Mouse (Mus musculus): ENCODE results near the gene Pde3a.
"Not testable (repeated sequence)": the region's sequence is repeated elsewhere in the genome, so short reads cannot be mapped to it uniquely, and the experiment has no call there.

The Pde3a gene

DNA sequence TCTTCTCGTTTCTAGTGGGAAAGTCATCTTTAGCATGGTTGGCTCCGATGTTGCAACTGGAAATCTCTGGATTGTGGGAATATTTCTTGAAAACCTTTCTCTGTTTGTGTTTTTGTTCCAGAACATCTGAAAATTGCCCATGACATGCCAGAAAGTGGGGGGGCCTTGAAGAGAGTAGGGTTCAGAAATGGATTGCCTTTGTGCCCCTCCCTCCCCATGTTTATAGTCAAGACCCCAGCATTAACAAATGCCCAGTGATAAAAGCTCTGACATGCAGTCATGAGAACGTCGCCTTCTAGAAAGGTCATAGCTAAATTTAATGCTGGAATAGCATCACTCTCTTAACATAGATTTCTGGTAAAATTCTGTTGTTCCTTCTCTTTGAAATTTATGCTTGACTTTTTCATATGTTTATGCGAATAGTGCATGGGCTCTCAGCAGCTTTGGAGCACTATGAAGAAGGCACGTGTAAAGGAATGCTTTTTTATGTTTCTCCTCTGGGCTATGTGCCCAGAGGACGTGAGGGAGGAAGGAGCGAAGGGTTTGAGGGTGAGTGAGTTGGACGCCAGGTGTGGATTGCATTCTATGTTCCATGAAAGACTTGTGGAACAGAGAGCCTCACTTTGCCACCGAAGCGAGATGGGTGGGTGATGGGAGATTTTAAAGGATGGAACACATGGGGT lies 19.0 kb downstream of the Pde3a start:
- no peak for DNase-seq

DNA sequence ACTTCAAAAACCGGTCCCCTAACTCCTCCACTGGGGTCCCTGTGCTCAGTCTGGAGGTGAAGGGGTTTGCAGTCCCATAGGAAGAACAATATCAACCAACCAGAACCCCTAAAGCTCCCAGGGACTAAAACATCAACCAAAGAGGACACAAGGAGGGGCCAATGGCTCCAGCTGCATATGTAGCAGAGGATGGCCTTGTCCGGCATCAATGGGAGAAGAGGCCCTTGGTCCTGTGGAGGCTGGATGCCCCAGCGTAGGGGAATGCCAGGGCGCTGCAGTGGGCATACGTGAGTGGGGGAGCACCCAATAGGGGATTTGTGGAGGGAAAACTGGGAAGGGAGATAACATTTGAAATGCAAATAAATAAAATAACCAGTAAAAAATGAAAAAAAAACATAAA lies 19.8 kb downstream of the Pde3a start:
- DNase-seq: no peak

DNA sequence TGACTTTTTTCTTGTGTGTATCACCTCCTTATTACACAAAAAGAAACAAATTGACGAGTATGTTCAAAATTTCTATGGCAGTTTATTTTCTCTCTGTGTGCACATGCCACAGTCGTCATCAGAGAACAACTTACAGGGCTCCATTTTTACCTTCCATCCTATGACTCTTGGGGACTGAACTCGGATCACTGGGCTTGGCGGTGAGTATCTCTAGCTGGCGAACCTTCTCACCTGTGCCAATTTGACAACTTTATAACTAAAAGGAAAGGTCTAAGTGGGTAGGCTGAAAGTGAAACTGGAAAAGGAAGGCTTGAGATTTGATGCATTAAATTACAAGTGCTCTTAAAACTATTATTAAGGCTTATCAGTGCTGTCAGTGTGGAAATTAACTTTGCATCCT lies 22.1 kb downstream of the Pde3a start:
- no peak for DNase-seq

DNA sequence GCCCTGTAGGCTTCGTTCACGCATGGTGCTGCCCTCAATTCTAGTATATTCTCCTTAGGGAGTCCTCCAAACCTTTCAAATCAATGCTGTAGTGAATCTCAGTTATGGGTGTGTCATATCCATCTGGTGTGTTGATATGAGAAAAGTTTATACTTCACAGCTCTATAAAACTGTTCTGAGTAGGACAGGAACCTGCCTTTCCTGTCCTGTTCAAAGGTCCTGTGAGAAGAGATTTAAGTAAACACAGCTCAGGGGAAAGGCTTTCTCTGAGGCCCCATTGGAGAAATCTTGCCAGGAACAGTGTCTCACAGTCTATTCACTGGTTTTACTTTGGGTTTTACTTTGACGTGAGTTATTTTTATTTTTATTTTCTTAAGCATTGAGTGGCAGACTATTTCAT lies 22.5 kb downstream of the Pde3a start:
- DNase-seq: no peak

DNA sequence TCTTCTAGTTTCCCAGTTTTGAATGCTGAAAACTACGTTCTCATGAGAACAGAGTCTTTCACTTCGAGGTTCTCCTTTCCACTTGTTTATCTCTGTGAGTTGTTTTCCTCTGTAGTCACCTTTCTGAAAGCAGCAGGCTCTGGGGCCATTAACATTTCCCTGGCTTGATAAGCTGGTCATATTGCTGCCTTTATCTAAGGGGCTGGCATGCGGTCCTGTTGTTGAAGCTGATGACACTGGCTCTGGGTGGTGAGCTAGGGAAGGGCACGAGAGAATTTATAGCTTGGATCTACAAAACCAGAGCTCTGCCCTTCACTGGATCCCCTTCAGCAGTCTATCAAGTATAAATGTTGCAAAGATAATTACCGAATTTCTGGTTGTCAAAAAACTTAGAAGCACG lies 24.6 kb downstream of the Pde3a start:
- no peak for DNase-seq

DNA sequence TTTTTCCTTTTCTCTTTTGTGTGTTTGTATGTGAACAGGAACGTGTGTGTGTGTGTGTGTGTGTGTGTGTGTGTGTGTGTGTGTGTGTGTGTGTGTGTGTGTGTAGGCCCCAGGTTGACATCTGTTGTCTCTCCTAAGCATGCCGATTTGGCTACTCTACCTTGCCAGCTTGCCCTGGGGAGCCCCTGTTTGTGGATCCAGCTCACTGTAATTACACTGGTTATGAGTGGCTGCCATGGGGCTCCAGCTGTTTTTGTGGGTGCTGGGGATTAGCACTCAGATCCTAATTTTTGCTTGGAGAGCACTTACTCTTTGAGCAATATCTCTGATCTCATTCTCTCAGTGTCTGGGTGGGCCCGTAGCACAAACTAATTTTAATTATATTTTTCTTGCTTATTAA lies 32.6 kb downstream of the Pde3a start:
- no peak for DNase-seq

DNA sequence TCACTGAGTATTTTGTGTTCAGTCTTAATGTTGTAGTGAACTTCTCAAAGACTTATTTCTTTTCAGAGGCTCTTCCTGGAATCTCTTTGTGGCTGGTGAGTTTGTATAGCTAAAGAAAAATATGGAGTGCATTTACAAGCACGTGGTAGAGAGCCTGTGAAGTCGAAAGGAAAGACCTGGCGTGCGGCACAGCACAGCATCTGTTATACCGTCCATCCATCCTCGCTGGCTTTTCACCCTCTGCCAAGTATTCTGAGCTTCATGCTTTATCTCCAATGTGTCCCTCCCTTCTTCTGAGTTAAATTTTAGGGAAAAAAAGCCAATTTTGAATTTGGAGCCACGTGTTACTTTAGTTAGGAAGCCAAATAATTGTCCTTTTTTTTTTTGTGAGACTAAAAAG lies 33.7 kb downstream of the Pde3a start:
- DNase-seq: no peak

DNA sequence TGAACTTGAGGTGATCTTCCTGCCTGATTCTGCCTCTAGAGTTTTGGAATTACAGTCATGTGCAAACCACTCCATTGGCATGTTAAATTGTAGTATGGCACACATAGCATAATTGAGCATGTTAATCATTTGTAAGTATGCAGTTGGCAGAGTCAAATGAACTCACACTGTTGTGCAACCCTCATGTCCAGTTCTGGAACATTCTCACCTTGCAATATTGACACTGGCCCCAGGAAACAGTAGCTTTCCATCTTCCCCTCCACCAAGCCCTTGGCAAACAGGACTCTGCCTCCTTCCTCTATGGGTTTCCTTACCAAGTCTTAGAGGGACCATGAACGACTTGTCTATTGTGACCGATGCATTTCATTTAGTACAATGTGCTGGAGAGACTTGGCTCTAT lies 42.1 kb downstream of the Pde3a start:
- DNase-seq: no peak

DNA sequence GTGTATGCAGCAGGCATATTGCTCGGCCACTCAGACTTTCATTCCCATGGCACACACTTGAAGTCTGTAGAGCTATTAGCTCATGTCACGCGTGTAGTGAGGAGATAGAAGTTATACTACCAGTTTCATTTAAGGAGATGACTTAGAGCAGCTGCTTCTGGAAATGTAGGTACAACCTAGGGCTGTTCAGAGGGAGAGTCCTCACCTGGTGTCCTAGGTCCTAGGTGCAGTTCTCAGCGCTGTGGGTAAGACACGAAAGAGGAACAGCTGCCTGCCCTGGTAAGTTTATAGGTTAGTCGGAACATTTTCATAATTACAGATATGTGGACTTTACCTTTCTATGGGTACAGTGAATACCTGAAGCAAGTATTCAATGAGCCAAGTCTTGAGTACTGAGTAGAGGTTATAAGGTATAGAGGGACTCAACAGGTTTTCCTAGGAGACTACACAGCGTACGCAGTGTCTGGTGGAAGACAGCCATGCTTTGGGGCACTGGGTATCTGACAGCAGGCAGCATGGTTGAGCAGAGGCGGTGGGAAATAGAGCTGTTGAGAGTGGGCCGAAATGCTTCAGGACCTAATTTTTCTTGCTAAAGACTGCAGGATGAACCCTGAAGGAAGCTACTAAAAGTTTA lies 43.9 kb downstream of the Pde3a start:
- no peak for DNase-seq

DNA sequence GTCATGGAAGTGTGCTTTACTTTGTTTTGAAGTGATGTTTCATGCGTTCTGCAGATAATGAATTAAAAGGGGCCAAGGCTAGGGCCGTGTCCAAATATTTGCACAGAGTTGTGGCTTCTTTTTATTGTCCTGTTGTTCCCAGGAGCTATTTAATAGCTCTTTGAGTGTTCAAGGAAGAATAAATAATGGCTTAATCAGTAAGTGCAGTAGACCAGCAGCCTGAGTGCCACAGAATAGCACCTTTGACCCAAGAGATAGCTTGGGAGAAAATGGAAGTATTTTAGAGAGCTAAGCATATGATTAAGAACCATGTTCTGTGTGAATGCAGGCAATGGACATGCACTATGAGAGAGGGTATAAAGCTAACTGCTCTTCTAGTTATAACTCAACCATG lies 44.4 kb downstream of the Pde3a start:
- DNase-seq: no peak

DNA sequence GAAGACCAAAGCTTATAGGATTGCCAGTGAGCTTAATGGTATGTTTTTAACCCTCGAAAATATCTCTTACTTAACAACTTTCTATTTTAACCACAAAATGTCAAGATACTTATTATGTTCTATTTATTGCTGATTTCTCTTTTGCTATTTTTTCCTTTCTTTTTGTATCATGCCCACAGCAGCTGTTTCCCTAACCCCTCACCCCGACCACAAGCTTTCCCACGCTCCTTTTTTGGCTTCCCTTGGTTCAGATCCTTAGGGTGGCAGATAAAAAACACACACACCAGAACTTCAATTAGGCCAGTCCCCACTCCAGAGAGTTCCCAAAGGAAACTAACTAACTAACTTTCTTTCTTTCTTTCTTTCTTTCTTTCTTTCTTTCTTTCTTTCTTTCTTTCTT lies 46.2 kb downstream of the Pde3a start:
- no peak for DNase-seq

DNA sequence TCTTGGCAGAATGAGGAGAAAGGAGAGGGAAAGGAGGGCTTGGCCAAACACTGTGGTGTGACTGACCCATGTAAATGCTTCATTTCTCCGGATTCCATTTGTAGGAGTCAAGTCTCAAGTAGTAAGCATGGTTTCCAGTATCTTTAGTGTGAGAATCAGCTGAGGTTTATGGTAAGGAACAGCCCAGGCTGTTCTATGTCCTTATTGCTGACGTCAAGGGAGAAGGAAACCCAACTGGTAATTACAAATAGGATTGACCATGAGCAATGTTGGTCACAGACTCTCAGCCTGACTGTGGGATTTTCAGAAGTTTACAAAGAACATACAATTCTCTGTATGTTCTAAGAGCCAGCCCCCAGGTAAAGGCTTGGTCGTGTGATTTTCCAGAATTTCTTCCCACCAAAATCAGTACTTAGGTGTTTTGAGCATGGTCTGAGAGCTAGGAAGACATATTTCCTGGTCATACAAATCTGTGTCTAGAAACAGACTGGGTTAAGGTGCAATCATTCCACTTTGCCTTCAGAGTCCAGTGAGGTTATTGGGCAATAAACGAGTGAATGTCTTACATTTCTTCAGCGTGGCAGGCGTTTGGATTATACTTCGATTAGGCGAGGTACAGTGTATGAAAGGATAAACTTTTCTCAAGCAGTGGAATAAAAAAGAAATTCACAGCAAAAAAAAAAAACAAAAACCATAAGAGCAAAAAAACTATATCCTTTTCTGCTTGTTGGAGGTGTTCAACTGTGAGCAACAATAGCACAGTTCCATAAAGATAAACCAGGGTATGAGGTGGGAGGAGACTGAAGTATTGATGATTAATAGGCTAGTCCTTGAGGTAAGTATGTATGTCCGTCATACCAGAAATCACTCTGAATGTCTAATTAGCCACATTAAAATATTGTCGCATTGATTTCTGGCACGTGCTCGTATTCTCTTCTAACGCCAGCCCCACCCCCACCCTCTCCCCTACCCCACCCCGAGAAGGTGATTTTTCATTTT lies 53.0 kb downstream of the Pde3a start:
- no peak for DNase-seq

DNA sequence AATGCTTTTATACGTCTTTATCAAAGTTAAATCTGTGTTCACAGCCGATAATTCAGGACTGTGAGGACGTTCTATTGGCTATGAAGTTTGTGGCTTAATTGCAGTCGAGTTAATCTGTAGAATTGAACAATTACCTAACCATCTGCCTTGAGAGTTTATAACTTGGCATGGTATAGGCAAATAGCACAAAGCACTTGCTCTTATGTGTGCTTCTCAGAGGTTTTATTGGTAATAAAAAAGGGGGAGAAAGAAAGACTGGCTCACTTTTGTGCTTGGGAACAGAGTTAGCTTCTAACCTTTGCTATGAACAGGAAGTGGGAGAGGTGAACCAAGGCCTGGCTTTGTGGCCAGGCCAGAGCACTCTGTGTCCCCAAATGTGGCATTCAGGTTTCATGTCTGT lies 53.8 kb downstream of the Pde3a start:
- no peak for DNase-seq

DNA sequence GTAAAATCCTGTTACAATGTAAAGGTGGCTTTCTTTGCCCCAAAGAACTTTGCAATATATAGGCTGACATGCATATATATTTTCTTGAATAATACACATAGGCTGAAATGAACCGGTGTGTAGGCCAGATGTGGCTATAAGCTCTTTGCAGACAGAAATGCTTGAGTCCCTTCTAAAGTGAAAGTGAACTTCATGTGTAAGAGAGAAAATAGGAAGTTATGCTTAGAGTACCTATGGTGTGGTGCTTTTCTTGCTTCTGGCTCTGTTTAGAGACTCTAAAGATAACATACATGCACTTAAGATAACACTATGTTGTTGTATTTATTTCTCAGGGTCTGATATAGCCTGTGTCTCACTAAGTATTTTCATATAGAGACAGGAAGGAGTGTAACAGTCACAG lies 58.3 kb downstream of the Pde3a start:
- DNase-seq: no peak

DNA sequence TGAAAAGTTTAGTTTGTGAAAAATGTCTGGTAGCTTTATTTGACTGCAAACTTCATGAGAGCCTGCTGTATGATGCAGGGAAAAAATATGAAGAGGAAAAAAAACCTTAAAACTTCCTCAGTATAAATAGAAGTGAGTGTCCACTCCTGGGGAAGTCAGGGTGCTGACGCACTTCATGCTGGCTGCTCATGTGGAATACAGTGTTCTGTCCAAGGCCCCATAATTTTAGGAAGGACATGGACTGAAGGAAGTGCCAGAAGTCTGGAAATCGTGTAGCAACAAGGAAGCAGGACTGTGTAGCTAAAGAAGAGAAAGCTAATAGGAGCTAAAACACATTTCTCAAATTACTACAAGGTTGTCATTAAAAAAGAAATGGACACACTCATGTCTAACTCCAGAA lies 59.4 kb downstream of the Pde3a start:
- DNase-seq: no peak

DNA sequence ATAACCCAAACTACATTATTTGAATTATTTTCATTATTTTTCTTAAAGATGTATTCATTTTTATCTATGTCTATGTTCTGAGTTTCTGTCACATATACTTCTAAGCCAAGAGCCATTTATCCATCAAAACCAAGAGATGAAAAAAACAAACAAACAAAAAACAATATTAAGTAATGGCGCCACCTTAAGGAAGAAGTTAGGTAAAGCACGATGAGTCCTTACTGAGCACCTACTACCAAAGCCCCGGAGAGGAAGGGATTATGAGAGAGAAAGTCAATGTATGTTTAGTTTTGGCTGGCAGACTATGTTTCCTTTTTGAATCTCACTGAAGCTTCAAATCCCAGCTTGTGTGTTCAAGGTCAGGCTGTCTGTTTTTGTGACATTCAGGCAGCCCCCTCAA lies 60.8 kb downstream of the Pde3a start:
- no peak for DNase-seq

DNA sequence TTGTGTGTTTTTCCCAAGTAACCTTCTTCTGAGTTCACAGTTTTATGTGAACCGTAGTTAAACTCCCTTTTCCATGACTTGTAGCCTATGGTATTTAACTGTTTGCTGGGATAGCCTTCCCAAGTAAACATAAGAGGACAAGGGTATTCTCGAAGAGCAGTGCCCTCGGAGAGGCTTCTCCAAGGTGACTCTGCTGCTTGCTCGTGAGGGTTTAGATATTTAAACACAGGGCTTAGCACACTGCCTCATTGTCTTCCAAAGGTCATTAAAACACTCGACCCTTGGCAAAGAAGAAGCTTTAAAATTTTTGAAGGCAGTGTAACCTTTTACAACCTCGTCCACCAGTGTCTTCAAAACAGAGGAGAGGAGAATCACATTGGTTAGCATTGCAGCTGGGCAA lies 61.3 kb downstream of the Pde3a start:
- DNase-seq: no peak

DNA sequence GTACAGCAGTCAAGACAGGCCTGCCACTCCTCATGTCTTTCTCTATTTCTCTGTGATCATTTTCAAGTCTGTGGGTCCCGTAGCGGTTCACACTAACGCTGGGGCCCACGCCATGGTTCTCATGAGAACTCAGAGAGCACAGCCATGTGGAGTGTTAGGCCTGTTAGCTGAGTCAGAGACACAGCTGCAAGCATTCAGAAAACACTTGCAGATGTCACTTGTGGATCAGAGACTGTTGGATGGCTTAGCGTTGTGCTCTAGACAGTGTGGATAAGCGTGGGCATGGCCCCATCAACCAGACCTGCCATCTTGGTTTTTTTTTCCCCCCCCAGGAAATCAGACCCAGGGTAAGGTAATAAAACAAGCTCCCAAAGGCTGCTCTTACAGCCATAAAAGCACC lies 62.5 kb downstream of the Pde3a start:
- DNase-seq: no peak

DNA sequence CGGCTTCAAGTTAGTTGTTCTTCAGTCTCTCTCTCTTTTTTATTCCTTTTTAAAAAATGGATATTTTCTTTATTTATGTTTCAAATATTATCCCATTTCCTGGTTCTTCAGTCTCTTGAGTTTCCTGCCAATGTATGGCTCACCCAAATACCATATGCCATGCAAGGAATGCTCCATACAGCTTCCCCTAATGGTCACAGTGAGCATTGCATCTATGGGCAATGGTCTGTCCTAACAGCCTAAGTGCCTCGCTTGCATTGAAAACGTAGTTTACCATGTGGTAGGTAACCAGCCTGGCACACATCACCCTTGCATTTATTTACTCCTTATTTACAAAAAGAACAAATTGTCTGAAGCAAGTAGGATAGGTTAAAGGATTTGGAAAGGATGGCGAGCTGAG lies 64.0 kb downstream of the Pde3a start:
- no peak for DNase-seq

DNA sequence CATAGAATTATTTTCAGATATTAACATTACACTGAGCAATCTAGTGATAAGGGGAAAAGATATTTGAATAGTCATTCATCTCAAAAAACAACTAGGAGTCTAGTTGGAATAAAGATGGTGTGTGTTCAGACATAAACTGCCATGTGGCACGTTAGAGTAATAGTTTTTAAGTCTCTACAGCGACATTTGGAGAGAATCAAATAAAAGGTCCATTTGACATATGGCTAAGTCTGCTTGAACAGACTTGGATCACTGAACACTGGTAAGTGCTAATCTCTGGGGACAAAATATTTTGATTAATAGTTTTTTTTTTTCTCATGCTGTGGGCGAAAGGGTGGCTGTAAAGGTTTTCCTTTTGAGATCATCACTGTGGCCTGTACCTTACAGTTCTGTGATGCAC lies 69.4 kb downstream of the Pde3a start:
- no peak for DNase-seq

DNA sequence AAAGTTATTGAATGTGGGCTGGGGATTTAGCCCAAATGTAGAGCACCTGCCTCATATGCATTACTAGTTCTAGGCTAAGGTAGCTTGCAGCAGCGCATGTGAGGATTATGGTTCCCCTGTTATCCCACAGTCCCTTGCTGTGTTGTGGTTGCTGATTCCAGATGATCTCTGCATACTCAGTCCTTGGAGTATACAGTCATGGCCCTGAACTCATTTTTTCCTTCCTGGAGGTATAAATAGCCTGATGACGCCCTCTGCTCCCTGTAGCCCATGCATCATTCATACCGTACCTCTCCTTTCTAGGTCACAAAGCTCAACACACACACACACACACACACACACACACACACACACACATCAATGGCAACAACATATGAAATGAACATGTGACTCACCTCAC lies 72.2 kb downstream of the Pde3a start:
- DNase-seq: no peak

DNA sequence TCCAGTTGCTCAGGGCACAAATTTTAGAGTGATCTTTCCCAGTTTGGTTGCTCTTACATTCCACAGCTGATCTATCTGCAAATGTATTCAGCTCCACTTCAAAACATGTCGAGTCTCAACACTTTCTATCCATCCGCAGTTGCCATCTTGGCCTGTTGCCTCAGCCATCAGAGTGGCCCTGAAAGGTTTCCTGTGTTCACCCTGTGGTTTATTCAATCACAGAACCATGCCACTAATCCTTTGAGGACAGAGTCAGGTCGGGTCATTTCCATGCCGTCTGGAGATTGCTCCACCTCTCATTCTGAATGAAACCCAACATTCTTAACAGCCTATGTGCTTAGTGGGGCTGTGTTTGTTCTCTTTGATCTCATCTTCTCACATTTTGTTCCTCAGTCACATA lies 73.9 kb downstream of the Pde3a start:
- DNase-seq: no peak

DNA sequence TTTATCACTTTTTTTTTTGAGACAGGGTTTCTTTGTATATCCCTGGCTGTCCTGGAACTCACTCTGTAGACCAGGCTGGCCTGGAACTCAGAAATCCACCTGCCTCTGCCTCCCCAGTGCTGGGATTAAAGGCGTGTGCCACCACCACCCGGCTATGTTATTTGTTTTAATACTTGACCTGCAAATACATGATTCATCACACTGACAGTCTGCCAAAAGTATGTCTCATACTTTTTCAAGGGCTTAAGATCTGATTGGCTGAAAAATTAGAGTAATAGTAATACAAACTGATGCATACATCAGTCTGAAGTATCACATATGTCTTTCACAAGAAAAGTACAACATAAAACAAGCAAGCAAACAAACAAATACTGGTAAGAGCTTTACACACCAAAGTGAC lies 78.1 kb downstream of the Pde3a start:
- not testable (repeated sequence) for DNase-seq

DNA sequence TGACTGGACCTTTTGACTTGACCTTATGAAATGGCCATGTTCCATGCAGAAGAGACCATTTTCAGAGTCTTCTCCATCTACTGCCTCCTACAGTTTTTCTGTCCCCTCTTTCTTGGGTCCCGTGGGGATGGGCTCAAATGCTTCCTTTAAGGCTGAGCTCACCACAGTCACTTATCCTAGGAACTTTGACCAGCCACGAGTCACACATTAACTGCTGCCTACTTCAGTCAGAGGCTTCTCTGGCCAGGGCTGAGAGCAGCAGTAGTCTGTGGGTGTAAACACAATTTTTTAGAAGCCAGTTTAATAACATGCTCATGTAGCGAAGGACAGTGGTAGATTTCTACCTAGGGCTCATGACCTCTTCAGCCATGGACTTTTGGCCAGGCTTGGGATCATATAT lies 79.0 kb downstream of the Pde3a start:
- no peak for DNase-seq

Data from spleen, adult 18-20 months (tissue).